Mouse (Mus musculus): Measurements from ENCODE around the gene Wfdc6b. TPM values are rescaled to one million over a fixed set of nuclear protein-coding genes. Genes with fewer than 3 reads are reported as not detected.
A peak's percentile ranks its signal among the peaks of the same experiment; 100 is the strongest.
"Not testable (repeated sequence)": the region's sequence is repeated elsewhere in the genome, so short reads cannot be mapped to it uniquely, and the experiment has no call there.

The Wfdc6b gene
- not detected in 2 replicates for total RNA-seq (2015; ENCODE audit: low replicate concordance)
- total RNA-seq (2017; ENCODE audit: low replicate concordance), result not detected in 2 replicates

- not testable (repeated sequence) for ATAC-seq (replicated peaks; ENCODE audit: low FRiP score, poor library complexity, severe bottlenecking)
Observed at GRCm38 (mm10) chr2:164613471-164613870, at the start of gene Wfdc6b, which contains the start of gene Wfdc8. Gene Wfdc6b, plus strand, starts transcription at chr2:164613522. Gene Wfdc8, minus strand, starts transcription at chr2:164613626.

GRCm38 (mm10) chr2:164564346-164564745, 49.0 kb upstream of the Wfdc6b start:
- ATAC-seq (replicated peaks; ENCODE audit: low FRiP score, poor library complexity, severe bottlenecking), result no peak

GRCm38 (mm10) chr2:164566997-164567396, 46.3 kb upstream of the Wfdc6b start:
- ATAC-seq (replicated peaks; ENCODE audit: low FRiP score, poor library complexity, severe bottlenecking), result no peak; the same call in 1 of the 2 replicates

GRCm38 (mm10) chr2:164567460-164567859, 45.9 kb upstream of the Wfdc6b start:
- ATAC-seq (replicated peaks; ENCODE audit: low FRiP score, poor library complexity, severe bottlenecking), result no peak

- not testable (repeated sequence) for ATAC-seq (replicated peaks; ENCODE audit: low FRiP score, poor library complexity, severe bottlenecking)
Observed at GRCm38 (mm10) chr2:164573359-164573758, 40.0 kb upstream of the Wfdc6b start, which contains the start of gene Spint3. Gene Spint3, minus strand, starts transcription at chr2:164573459.

GRCm38 (mm10) chr2:164585025-164585725, 28.1 kb upstream of the Wfdc6b start, which contains the start of gene Wfdc6a:
Gene Wfdc6a, minus strand, starts transcription at chr2:164585447.
- ATAC-seq (replicated peaks; ENCODE audit: low FRiP score, poor library complexity, severe bottlenecking), result not testable (repeated sequence)

- no peak for ATAC-seq (replicated peaks; ENCODE audit: low FRiP score, poor library complexity, severe bottlenecking)
Observed at GRCm38 (mm10) chr2:164592014-164592413, 21.3 kb upstream of the Wfdc6b start.

- ATAC-seq (replicated peaks; ENCODE audit: low FRiP score, poor library complexity, severe bottlenecking), result no peak
Observed at GRCm38 (mm10) chr2:164593494-164593893, 19.8 kb upstream of the Wfdc6b start, which contains the start of gene Eppin. Gene Eppin, minus strand, starts transcription at chr2:164593594.

GRCm38 (mm10) chr2:164600179-164600578, 13.1 kb upstream of the Wfdc6b start:
- no peak for ATAC-seq (replicated peaks; ENCODE audit: low FRiP score, poor library complexity, severe bottlenecking)

- no peak for ATAC-seq (replicated peaks; ENCODE audit: low FRiP score, poor library complexity, severe bottlenecking)
Observed at GRCm38 (mm10) chr2:164603482-164603881, 9.8 kb upstream of the Wfdc6b start.

- ATAC-seq (replicated peaks; ENCODE audit: low FRiP score, poor library complexity, severe bottlenecking), result no peak
Observed at GRCm38 (mm10) chr2:164604411-164604810, 8.9 kb upstream of the Wfdc6b start.

GRCm38 (mm10) chr2:164608781-164609180, 4.5 kb upstream of the Wfdc6b start:
- no peak for ATAC-seq (replicated peaks; ENCODE audit: low FRiP score, poor library complexity, severe bottlenecking)

GRCm38 (mm10) chr2:164615386-164615785, 2.1 kb downstream of the Wfdc6b start:
- no peak for ATAC-seq (replicated peaks; ENCODE audit: low FRiP score, poor library complexity, severe bottlenecking)

GRCm38 (mm10) chr2:164619050-164619449, 5.7 kb downstream of the Wfdc6b start:
- no peak for ATAC-seq (replicated peaks; ENCODE audit: low FRiP score, poor library complexity, severe bottlenecking)

- no peak for ATAC-seq (replicated peaks; ENCODE audit: low FRiP score, poor library complexity, severe bottlenecking)
Observed at GRCm38 (mm10) chr2:164621775-164622174, 8.5 kb downstream of the Wfdc6b start.

- ATAC-seq (replicated peaks; ENCODE audit: low FRiP score, poor library complexity, severe bottlenecking), result 0 out of 2 replicates have a peak, but pooled peaks have one; percentile 52
Observed at GRCm38 (mm10) chr2:164635266-164635665, 21.9 kb downstream of the Wfdc6b start.

GRCm38 (mm10) chr2:164638696-164639095, 25.4 kb downstream of the Wfdc6b start, which contains the start of gene Wfdc16:
Gene Wfdc16, minus strand, starts transcription at chr2:164638796.
- ATAC-seq (replicated peaks; ENCODE audit: low FRiP score, poor library complexity, severe bottlenecking), result no peak

- ATAC-seq (replicated peaks; ENCODE audit: low FRiP score, poor library complexity, severe bottlenecking), result no peak
Observed at GRCm38 (mm10) chr2:164641129-164641528, 27.8 kb downstream of the Wfdc6b start.

- ATAC-seq (replicated peaks; ENCODE audit: low FRiP score, poor library complexity, severe bottlenecking), result no peak
Observed at GRCm38 (mm10) chr2:164641881-164642673, 28.8 kb downstream of the Wfdc6b start.

- peak; percentile 76; the same call in 1 of the 2 replicates for ATAC-seq (replicated peaks; ENCODE audit: low FRiP score, poor library complexity, severe bottlenecking)
Observed at GRCm38 (mm10) chr2:164655858-164656257, 42.5 kb downstream of the Wfdc6b start, which contains the start of gene Wfdc10. Gene Wfdc10, plus strand, starts transcription at chr2:164656046.

Data from erythroblast, adult 5-6 weeks (primary cell).